Mouse (Mus musculus) layer of hippocampus, adult 2 months (tissue): ENCODE data around the gene Hipk4. TPM values are rescaled to one million over a fixed set of nuclear protein-coding genes. Genes with fewer than 3 reads are reported as not detected.

Experiments used
- DNase-seq, 2 experiments: peaks; one replicate each; pipeline ENCODE4 v3.0.0; 2022; ENCODE audit warnings: low spot score in 2 of 2
- H3K27ac ChIP-seq: fragments of 200-600 bp; 2 replicates; pipeline ENCODE4 v1.8.1; 2022
- H3K4me3 ChIP-seq: fragments of 200-600 bp; 2 replicates; pipeline ENCODE4 v1.8.1; 2022; ENCODE audit warnings: mild to moderate bottlenecking
- CTCF ChIP-seq: fragments of 200-600 bp; conservative IDR thresholded peaks from 2 replicates; pipeline ENCODE4 v1.8.1; 2022; ENCODE audit warnings: antibody characterized with exemption, mild to moderate bottlenecking, moderate library complexity
- total RNA-seq, 2 experiments: library from RNA; stranded (reverse); gene quantifications; 2 replicates each; pipeline ENCODE4 v1.2.3; 2021

Gene Hipk4
- total RNA-seq, 2 experiments from 2014 or later = 0.15 TPM; not detected in 1

- TF ChIP-seq CTCF = peak; percentile 49; the same call in 1 of the 2 replicates
- Histone ChIP-seq H3K4me3 (peak overlapping the region; percentile 63), H3K27ac (peak overlapping the region; percentile 84)
- peak; percentile 87 to 91 for DNase-seq
These were observed 15.1 kb upstream of the Hipk4 start for GRCm38 (mm10) chr7:27507711-27508647.

GRCm38 (mm10) chr7:27508648-27509005, 14.4 kb upstream of the Hipk4 start:
- Histone ChIP-seq H3K27ac (peak overlapping the region; percentile 84; the same call in 1 of the 2 replicates), H3K4me3 (peak overlapping the region; percentile 63)
- no peak for DNase-seq
- peak; percentile 85 for TF ChIP-seq CTCF

GRCm38 (mm10) chr7:27510809-27511208, 12.3 kb upstream of the Hipk4 start:
- H3K27ac ChIP-seq = no peak overlapping the region
- TF ChIP-seq CTCF = no peak
- H3K4me3 ChIP-seq = no peak overlapping the region
- no peak for DNase-seq

GRCm38 (mm10) chr7:27514961-27515360, 8.1 kb upstream of the Hipk4 start:
- no peak for DNase-seq
- TF ChIP-seq CTCF = no peak
- H3K4me3 ChIP-seq = no peak overlapping the region
- no peak overlapping the region for H3K27ac ChIP-seq

GRCm38 (mm10) chr7:27518314-27518713, 4.8 kb upstream of the Hipk4 start:
- DNase-seq = no peak
- TF ChIP-seq CTCF = no peak
- Histone ChIP-seq H3K4me3 (no peak overlapping the region), H3K27ac (no peak overlapping the region)

- Histone ChIP-seq H3K27ac (no peak overlapping the region), H3K4me3 (no peak overlapping the region)
- TF ChIP-seq CTCF = peak; percentile 58
- no peak for DNase-seq
These were observed 3.0 kb upstream of the Hipk4 start for GRCm38 (mm10) chr7:27520104-27520503.

GRCm38 (mm10) chr7:27520599-27520998, 2.5 kb upstream of the Hipk4 start:
- Histone ChIP-seq H3K4me3 (no peak overlapping the region), H3K27ac (no peak overlapping the region)
- no peak for TF ChIP-seq CTCF

GRCm38 (mm10) chr7:27523805-27524204, 738 bp downstream of the Hipk4 start:
- no peak for TF ChIP-seq CTCF

More at GRCm38 (mm10) chr7:27520599-27520998, 2.5 kb upstream of the Hipk4 start:
- no peak for DNase-seq

GRCm38 (mm10) chr7:27526039-27526827, 3.2 kb downstream of the Hipk4 start:
- peak; percentile 74 to 87 for DNase-seq
- peak; percentile 98 for TF ChIP-seq CTCF
- H3K4me3 ChIP-seq = no peak overlapping the region
- peak overlapping the region; percentile 40; the same call in 1 of the 2 replicates for H3K27ac ChIP-seq

More at GRCm38 (mm10) chr7:27523805-27524204, 738 bp downstream of the Hipk4 start:
- no peak for DNase-seq
- H3K4me3 ChIP-seq = no peak overlapping the region
- no peak overlapping the region for H3K27ac ChIP-seq

GRCm38 (mm10) chr7:27529070-27529469, 6.0 kb downstream of the Hipk4 start:
- peak; percentile 40 for TF ChIP-seq CTCF
- Histone ChIP-seq H3K4me3 (no peak overlapping the region), H3K27ac (peak overlapping the region; percentile 25; the same call in 1 of the 2 replicates)
- DNase-seq = no peak

- TF ChIP-seq CTCF = peak; percentile 42
- H3K27ac ChIP-seq = 0 out of 2 replicates have a peak overlapping the region, but pooled peaks have one; percentile 14
- H3K4me3 ChIP-seq = no peak overlapping the region
- no peak for DNase-seq
These were observed 7.9 kb downstream of the Hipk4 start for GRCm38 (mm10) chr7:27530937-27531336.

GRCm38 (mm10) chr7:27531707-27532106, 8.6 kb downstream of the Hipk4 start:
- TF ChIP-seq CTCF = no peak
- peak overlapping the region; percentile 72 for H3K27ac ChIP-seq
- no peak for DNase-seq
- no peak overlapping the region for H3K4me3 ChIP-seq
